Mouse (Mus musculus): ENCODE measurements around the gene Arhgap23. TPM values are rescaled to one million over a fixed set of nuclear protein-coding genes. Genes with fewer than 3 reads are reported as not detected.

The Arhgap23 gene
- polyA plus RNA-seq, 1 experiment from 2014 or later = 16.0 TPM

- no peak for TF ChIP-seq CTCF (IDR thresholded peaks at IDR 0.05)
- POLR2A ChIA-PET = no interaction called here
- in situ Hi-C loops (cut with MboI; ENCODE audit: low pct_unique_long_range_greater_than_20kb) = no loop called here
- no peak for DNase-seq (ENCODE audit: low read depth, low spot score)
- no peaks in the 10 kb centered on the region for H3K27me3 ChIP-seq
- CTCF ChIA-PET = interaction anchor here (1.4 kb wide), 1 partner anchor 9 kb away, joined by 3 read pairs; no protein-coding TSS in a partner anchor
- no peak for ATAC-seq
Measured at GRCm38 (mm10) chr11:97389127-97389526, 26.2 kb upstream of the Arhgap23 start.

DNA sequence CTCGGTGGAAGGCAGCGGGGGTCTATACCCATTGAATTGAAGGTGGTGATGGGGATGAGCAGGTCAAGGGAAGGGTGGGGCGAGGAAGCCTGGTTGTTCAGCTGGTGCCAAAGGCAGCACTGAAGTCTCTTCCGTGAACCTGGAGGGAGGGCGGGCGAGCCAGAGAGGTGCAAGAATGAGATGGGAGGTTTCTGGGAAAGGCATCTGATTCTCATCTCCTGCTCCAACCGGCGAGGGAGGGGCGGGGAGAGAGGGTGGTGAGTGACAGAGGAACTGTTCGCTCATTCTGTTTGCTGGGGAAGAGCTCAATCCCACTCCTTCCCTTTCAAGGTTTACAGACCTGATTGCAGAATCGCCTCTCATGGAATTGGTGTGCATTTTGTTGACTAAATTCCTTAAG lies 21.7 kb upstream of the Arhgap23 start:
- in situ Hi-C loops (cut with MboI; ENCODE audit: low pct_unique_long_range_greater_than_20kb) = no loop called here
- CTCF ChIA-PET = interaction anchor here (0.9 to 1.8 kb wide), 3 partner anchors 12 to 39 kb away, joined by 3 to 4 read pairs (median 3); no protein-coding TSS in a partner anchor
- POLR2A ChIA-PET = no interaction called here
- TF ChIP-seq CTCF (IDR thresholded peaks at IDR 0.05) = no peak
- ATAC-seq = no peak
- DNase-seq (ENCODE audit: low read depth, low spot score) = no peak
- no peaks in the 10 kb centered on the region for H3K27me3 ChIP-seq

DNA sequence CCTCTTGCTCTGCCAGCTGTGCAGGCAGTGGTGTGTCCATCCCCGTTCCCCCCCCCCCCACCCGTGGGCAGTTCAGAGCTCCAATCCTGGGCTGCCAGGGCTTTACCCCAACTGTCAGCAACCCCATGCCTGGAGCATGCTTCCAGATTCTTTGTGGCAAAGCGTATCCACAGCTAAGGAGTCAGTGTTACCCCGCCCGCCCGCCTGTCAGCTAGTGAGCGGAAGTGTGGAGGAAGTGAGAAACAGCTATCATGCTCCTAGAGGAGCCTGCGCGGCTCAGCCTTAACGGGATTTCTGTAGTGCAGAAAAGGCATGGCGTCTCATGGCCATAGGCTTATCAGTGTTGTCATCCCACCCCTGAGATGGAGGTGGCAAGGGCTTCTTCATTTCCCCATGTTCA lies 21.2 kb upstream of the Arhgap23 start:
- no peak for ATAC-seq
- no peak for DNase-seq (ENCODE audit: low read depth, low spot score)
- no peaks in the 10 kb centered on the region for H3K27me3 ChIP-seq
- ChIA-PET POLR2A (no interaction called here), CTCF (interaction anchor here (0.9 to 1.8 kb wide), 3 partner anchors 13 to 39 kb away, joined by 3 to 4 read pairs (median 3); no protein-coding TSS in a partner anchor)
- in situ Hi-C loops (cut with MboI; ENCODE audit: low pct_unique_long_range_greater_than_20kb) = no loop called here
- TF ChIP-seq CTCF (IDR thresholded peaks at IDR 0.05) = no peak

GRCm38 (mm10) chr11:97398506-97398905 lies 16.8 kb upstream of the Arhgap23 start:
- TF ChIP-seq CTCF (IDR thresholded peaks at IDR 0.05) = no peak
- ChIA-PET CTCF (interaction anchor here (1.8 kb wide), 1 partner anchor 14 kb away, joined by 8 read pairs; no protein-coding TSS in a partner anchor), POLR2A (interaction anchor here (0.6 kb wide), 1 partner anchor 1710 kb away, joined by 3 read pairs; no protein-coding TSS in a partner anchor)
- no peaks in the 10 kb centered on the region for H3K27me3 ChIP-seq
- in situ Hi-C loops (cut with MboI; ENCODE audit: low pct_unique_long_range_greater_than_20kb) = loop anchor here (5.0 kb wide), 1 partner anchor 36 kb away; the partner anchor contains the start of gene Socs7
- DNase-seq (ENCODE audit: low read depth, low spot score) = no peak
- ATAC-seq = no peak

DNA sequence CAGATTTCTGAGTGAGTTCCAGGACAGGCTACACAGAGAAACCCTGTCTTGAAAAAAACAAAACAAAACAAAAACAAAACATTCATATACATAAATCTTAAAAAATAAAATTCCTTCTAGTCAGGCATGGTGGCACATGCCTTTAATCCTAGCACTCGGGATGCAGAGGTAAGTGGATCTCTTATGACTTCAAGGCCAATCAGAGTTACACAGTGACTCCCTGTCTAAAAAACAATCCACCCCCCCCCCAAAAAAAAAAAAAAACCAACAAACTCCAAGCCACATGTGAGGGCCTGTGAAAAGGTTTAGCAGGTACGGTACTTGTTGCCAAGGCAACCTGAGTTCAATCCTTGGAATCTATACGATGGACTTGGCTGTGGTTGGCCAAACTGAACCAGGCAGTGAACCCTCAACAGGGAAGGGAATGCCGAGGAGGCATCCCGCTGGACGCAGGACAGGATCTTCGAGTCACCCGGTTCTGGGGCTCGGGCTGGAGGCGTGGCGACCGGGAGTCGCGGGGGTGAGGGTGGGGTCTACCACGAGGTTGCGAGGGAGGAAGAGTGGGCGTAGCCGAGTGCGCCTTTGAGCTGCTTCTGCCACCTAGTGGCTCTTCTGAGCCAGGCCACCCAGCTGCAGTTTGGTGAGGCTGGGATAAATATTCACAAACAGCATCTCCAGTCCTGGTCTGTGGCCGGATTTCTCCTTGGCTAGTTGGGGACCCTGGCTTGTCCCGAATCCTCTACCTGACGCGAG lies 15.2 kb upstream of the Arhgap23 start:
- peak; percentile 98 for TF ChIP-seq CTCF (IDR thresholded peaks at IDR 0.05)
- POLR2A ChIA-PET = no interaction called here
- ATAC-seq = peak; percentile 65
- in situ Hi-C loops (cut with MboI; ENCODE audit: low pct_unique_long_range_greater_than_20kb) = loop anchor here (5.0 kb wide), 1 partner anchor 38 kb away; the partner anchor contains the start of gene Socs7
- no peak for DNase-seq (ENCODE audit: low read depth, low spot score)
- CTCF ChIA-PET = interaction anchor here (1.2 to 4.9 kb wide), 3 partner anchors 16 to 41 kb away, joined by 5 to 24 read pairs (median 8); no protein-coding TSS in a partner anchor
- H3K27me3 ChIP-seq = no peaks in the 10 kb centered on the region

GRCm38 (mm10) chr11:97401082-97401481 lies 14.3 kb upstream of the Arhgap23 start:
- CTCF ChIA-PET = interaction anchor here (1.2 to 4.9 kb wide), 2 partner anchors 36 to 42 kb away, joined by 5 to 24 read pairs; no protein-coding TSS in a partner anchor
- TF ChIP-seq CTCF (IDR thresholded peaks at IDR 0.05) = no peak
- in situ Hi-C loops (cut with MboI; ENCODE audit: low pct_unique_long_range_greater_than_20kb) = no loop called here
- no peaks in the 10 kb centered on the region for H3K27me3 ChIP-seq
- POLR2A ChIA-PET = no interaction called here
- DNase-seq (ENCODE audit: low read depth, low spot score) (no peak), ATAC-seq (no peak)

DNA sequence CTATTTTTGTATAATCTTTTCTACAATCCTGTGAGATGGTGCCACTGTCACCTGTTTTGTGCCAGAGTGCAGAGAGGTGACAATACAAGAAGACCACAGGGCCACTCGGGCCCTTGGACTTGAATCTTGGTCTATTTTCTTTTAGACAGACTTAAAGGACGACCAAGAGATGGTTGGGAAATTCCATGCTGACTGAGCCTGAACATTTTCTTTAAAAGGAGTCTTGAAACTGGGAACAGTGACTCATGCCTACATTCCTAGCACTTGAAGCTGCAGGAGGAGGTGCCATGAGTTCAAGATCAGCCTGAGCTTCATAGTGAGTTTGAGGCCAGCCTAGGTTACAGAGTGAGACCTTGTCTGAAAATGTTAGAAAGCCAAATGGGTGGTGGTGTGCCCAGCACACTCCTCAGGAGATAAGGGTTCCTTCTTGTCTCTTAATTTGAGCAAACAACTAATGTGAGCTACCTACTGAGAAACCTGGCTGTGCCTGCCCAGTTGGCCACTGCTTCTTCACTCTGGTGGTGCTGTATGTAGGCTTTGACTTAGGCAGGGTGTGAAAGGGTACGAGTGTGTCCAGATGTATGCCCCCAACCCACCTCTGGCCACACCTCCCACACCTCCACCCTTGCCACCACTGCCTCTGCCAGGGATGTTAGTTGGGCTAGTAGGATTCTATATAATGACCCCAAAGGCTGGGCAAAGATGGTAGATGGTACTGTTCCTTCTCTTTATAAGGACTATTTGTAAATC lies 13.5 kb upstream of the Arhgap23 start:
- CTCF ChIA-PET = interaction anchor here (4.9 kb wide), 1 partner anchor 43 kb away, joined by 24 read pairs; no protein-coding TSS in a partner anchor
- H3K27me3 ChIP-seq = no peaks in the 10 kb centered on the region
- no peak for TF ChIP-seq CTCF (IDR thresholded peaks at IDR 0.05)
- in situ Hi-C loops (cut with MboI; ENCODE audit: low pct_unique_long_range_greater_than_20kb) = no loop called here
- POLR2A ChIA-PET = no interaction called here
- no peak for ATAC-seq
- DNase-seq (ENCODE audit: low read depth, low spot score) = no peak

DNA sequence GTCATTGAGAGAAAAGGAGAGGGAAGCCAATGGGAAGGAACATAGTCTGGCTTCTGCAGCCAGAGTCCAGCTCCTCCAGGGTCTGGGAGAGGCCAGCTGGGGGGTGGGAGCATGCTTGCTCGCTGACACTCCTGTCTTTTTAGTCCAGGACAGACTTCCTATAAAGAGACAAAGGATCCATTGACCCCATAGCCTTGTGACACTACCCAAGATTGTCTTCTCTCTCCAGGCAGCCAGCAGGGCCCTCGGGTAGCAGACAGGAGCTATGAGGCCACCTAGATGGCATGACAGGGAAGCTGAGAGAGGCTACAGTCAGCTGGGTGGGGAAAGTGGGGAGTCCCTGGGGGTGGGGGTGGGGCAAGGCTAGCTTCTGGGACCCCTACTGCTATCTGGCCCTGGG lies 12.6 kb upstream of the Arhgap23 start:
- DNase-seq (ENCODE audit: low read depth, low spot score) (no peak), ATAC-seq (no peak)
- CTCF ChIA-PET = interaction anchor here (1.0 to 4.9 kb wide), 2 partner anchors 44 to 67 kb away, joined by 3 to 24 read pairs; no protein-coding TSS in a partner anchor
- POLR2A ChIA-PET = interaction anchor here (0.5 kb wide), 1 partner anchor 33 kb away, joined by 3 read pairs; no protein-coding TSS in a partner anchor
- in situ Hi-C loops (cut with MboI; ENCODE audit: low pct_unique_long_range_greater_than_20kb) = no loop called here
- no peak for TF ChIP-seq CTCF (IDR thresholded peaks at IDR 0.05)
- H3K27me3 ChIP-seq = no peaks in the 10 kb centered on the region

- no peaks in the 10 kb centered on the region for H3K27me3 ChIP-seq
- ChIA-PET POLR2A (no interaction called here), CTCF (interaction anchor here (1.0 to 4.9 kb wide), 2 partner anchors 45 to 66 kb away, joined by 3 to 24 read pairs; no protein-coding TSS in a partner anchor)
- no peak for ATAC-seq
- DNase-seq (ENCODE audit: low read depth, low spot score) = no peak
- TF ChIP-seq CTCF (IDR thresholded peaks at IDR 0.05) = no peak
- in situ Hi-C loops (cut with MboI; ENCODE audit: low pct_unique_long_range_greater_than_20kb) = no loop called here
Measured at GRCm38 (mm10) chr11:97403614-97404183, 11.6 kb upstream of the Arhgap23 start.

DNA sequence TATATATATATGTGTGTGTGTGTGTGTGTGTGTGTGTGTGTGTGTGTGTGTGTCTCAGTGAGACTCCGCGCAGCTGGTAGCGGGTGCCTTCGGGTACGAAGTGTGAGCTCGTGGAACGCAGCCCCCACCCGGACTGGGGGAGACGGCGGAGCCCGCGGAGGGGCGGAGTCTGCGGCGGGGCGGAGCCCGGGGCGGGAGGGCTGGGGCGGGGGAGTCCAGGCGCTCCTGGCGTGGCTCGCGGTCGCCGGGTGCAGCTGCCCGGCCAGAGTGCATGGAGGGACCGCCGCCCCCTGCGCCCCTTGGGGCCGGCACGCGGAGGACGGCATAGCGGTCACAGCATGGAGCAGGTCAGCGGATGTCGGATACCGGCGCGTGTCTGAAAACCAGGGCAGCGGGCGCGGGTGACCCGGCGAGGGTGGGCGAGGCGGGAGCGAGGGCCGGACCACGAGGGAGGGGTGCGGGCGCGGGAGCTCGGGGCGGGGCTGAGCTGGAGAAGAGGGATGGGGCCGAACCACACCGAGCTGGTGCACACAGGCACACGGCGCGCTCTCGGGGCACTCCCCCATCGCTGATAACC lies 11.1 kb upstream of the Arhgap23 start:
- DNase-seq (ENCODE audit: low read depth, low spot score) = no peak
- in situ Hi-C loops (cut with MboI; ENCODE audit: low pct_unique_long_range_greater_than_20kb) = no loop called here
- POLR2A ChIA-PET = no interaction called here
- ATAC-seq = no peak
- H3K27me3 ChIP-seq = no peaks in the 10 kb centered on the region
- no peak for TF ChIP-seq CTCF (IDR thresholded peaks at IDR 0.05)
- CTCF ChIA-PET = interaction anchor here (4.9 kb wide), 1 partner anchor 45 kb away, joined by 24 read pairs; no protein-coding TSS in a partner anchor

Data from Patski (cell line).